Mouse (Mus musculus) bone marrow, adult 2 months (tissue): ENCODE data around the gene Atp5j2.
A peak's percentile ranks its signal among the peaks of the same experiment; 100 is the strongest.

Experiments
- CTCF ChIP-seq: fragments of 200-500 bp; IDR thresholded peaks from 2 replicates; pipeline ENCODE4 v1.5.1; 2011; ENCODE audit warnings: low read length, control low read depth; ENCODE audit not compliant: control insufficient read depth, insufficient read depth
- POLR2A ChIP-seq: fragments of 200-500 bp; IDR thresholded peaks from 2 replicates; pipeline ENCODE4 v1.6.1; 2011; ENCODE audit warnings: low read depth, mild to moderate bottlenecking, control low read depth, low read length, borderline replicate concordance; ENCODE audit not compliant: control insufficient read depth

DNA sequence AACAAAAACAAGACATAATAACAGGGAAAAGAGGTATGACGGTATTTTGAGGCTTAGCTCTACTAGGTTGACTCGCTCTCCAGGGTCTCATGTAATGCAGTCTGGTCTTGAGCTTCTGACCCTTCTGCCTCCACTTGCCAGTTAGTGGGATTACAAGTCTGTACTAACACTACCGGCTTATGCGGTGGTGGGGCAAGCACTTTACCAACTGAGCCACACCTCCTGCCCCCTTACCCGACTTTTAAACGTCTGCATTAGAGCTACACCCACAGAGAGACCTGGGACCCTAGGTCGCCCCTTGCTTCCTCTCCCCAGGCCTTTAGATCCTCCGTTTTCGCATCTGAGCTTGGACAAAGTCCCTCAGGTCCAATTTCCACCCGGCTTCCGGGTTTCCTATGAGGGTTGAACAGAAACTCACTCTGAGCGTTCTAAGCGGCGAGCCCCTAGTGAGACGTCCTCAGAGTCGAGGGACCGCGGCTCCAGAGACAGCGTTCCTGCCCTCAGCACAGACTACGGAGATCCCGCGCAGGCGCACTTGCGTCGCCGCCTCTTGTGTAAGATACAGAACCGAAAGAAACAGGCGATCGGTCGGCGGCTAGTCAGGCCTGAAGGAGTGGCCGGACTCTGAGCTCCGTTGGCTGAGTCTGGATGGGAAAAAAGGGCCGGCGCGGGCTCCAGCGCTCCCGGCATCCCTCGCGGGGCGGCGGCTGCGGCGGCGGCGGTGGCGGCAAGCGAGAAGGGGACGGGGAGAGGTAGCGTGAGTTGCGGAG is 25.1 kb downstream of the Atp5j2 start, which contains the start of the genes Ptcd1 and Cpsf4:
- TF ChIP-seq POLR2A: peak; percentile 67; the same call in 1 of the 2 replicates
- TF ChIP-seq CTCF: no peak
